Mouse (Mus musculus): ENCODE data around the gene Btg3.

Btg3 gene

GRCm38 (mm10) chr16:78376745-78377570 lies at the start of gene Btg3:
Gene Btg3, minus strand, starts transcription at chr16:78377192.
- peak; percentile 84 for DNase-seq (ENCODE audit: low read depth, low spot score)

- peak; percentile 17 for DNase-seq (ENCODE audit: low read depth, low spot score)
Measured at GRCm38 (mm10) chr16:78417733-78418132, 40.7 kb upstream of the Btg3 start.

- DNase-seq (ENCODE audit: low read depth, low spot score) = no peak
Measured at GRCm38 (mm10) chr16:78416500-78416899, 39.5 kb upstream of the Btg3 start.

GRCm38 (mm10) chr16:78409991-78410390 lies 33.0 kb upstream of the Btg3 start:
- no peak for DNase-seq (ENCODE audit: low read depth, low spot score)

GRCm38 (mm10) chr16:78407855-78408254 lies 30.9 kb upstream of the Btg3 start:
- no peak for DNase-seq (ENCODE audit: low read depth, low spot score)

GRCm38 (mm10) chr16:78406657-78407056 lies 29.7 kb upstream of the Btg3 start:
- no peak for DNase-seq (ENCODE audit: low read depth, low spot score)

- DNase-seq (ENCODE audit: low read depth, low spot score) = no peak
Measured at GRCm38 (mm10) chr16:78402316-78402715, 25.3 kb upstream of the Btg3 start.

GRCm38 (mm10) chr16:78399423-78399822 lies 22.4 kb upstream of the Btg3 start:
- peak; percentile 34 for DNase-seq (ENCODE audit: low read depth, low spot score)

GRCm38 (mm10) chr16:78398734-78399133 lies 21.7 kb upstream of the Btg3 start:
- DNase-seq (ENCODE audit: low read depth, low spot score) = no peak

GRCm38 (mm10) chr16:78391354-78391753 lies 14.4 kb upstream of the Btg3 start:
- DNase-seq (ENCODE audit: low read depth, low spot score) = no peak

- no peak for DNase-seq (ENCODE audit: low read depth, low spot score)
Measured at GRCm38 (mm10) chr16:78389986-78390385, 13.0 kb upstream of the Btg3 start.

GRCm38 (mm10) chr16:78389122-78389521 lies 12.1 kb upstream of the Btg3 start:
- DNase-seq (ENCODE audit: low read depth, low spot score) = no peak

- DNase-seq (ENCODE audit: low read depth, low spot score) = no peak
Measured at GRCm38 (mm10) chr16:78378493-78378892, 1.5 kb upstream of the Btg3 start.

GRCm38 (mm10) chr16:78375821-78376691 lies 936 bp downstream of the Btg3 start:
- DNase-seq (ENCODE audit: low read depth, low spot score) = peak; percentile 53

GRCm38 (mm10) chr16:78375222-78375621 lies 1.8 kb downstream of the Btg3 start:
- peak; percentile 30 for DNase-seq (ENCODE audit: low read depth, low spot score)

- DNase-seq (ENCODE audit: low read depth, low spot score) = no peak
Measured at GRCm38 (mm10) chr16:78373743-78374142, 3.2 kb downstream of the Btg3 start.

GRCm38 (mm10) chr16:78372786-78373185 lies 4.2 kb downstream of the Btg3 start:
- no peak for DNase-seq (ENCODE audit: low read depth, low spot score)

GRCm38 (mm10) chr16:78371491-78372046 lies 5.4 kb downstream of the Btg3 start:
- DNase-seq (ENCODE audit: low read depth, low spot score) = no peak

GRCm38 (mm10) chr16:78364554-78364953 lies 12.4 kb downstream of the Btg3 start:
- peak; percentile 48 for DNase-seq (ENCODE audit: low read depth, low spot score)

- DNase-seq (ENCODE audit: low read depth, low spot score) = no peak
Measured at GRCm38 (mm10) chr16:78361466-78361865, 15.5 kb downstream of the Btg3 start.

GRCm38 (mm10) chr16:78357757-78358156 lies 19.2 kb downstream of the Btg3 start:
- DNase-seq (ENCODE audit: low read depth, low spot score) = peak; percentile 23

GRCm38 (mm10) chr16:78347328-78347926 lies 29.6 kb downstream of the Btg3 start:
- no peak for DNase-seq (ENCODE audit: low read depth, low spot score)

All from ES-CJ7 (cell line).